Mouse (Mus musculus): ENCODE data around the gene Dennd5b. TPM values are rescaled to one million over a fixed set of nuclear protein-coding genes. Genes with fewer than 3 reads are reported as not detected.

Gene Dennd5b
- polyA plus RNA-seq, 1 experiment from 2014 or later = 11.3 TPM

DNA sequence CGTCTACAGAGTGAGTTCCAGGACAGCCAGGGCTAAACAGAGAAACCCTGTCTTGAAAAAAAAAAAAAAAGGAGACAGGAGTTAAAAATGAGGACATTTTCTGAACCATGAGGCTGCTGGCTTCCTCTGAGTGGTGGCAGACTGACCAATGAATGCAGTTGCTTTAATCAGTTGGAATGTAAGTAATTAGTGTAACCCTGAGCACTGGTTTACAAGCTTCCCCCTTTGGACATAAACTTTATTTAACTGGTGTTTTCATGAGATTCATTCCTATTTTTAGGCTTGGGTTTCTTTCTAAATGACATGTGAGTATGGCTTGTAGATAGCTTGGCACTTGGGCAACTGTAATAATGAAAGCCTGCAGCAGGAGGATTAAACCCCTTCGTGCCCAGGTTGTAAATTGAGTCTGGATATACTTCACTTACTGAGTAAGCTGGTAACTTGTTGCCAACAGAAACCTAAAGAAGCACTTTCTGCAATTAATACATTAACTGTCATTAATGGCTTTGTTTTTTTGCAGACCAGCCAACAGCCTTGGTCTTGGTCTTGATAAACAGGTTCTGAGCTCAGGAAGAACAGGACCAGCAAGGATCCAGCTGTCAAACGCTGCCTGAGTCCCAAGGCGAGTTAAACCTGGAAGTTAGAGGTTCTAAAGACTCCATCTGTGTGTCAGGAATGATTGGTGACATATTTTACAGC lies 141.8 kb downstream of the Dennd5b start:
- H3K27me3 ChIP-seq (ENCODE audit: control insufficient read depth, insufficient read depth, low read length) = no peaks in the 10 kb centered on the region
- no peak for ATAC-seq (ENCODE audit: insufficient number of reproducible peaks, insufficient read depth, low FRiP score, low read depth)
- H3K36me3 ChIP-seq (ENCODE audit: control insufficient read depth, insufficient read depth, low read length) = no peaks in the 10 kb centered on the region
- no peak overlapping the region for H3K4me3 ChIP-seq (ENCODE audit: control insufficient read depth in 1 of 2, insufficient read depth in 1 of 2, low read depth in 1 of 2, low read length in 2 of 2)
- WGBS = 46% methylated on average over 4 of the region's 4 CpGs
- H3K27ac ChIP-seq (replicated peaks in 1 of 2; ENCODE audit: control insufficient read depth in 1 of 2, insufficient read depth in 1 of 2, low read depth in 2 of 2, low read length in 2 of 2) = no peak overlapping the region
- no peaks in the 10 kb centered on the region for H3K9me3 ChIP-seq (ENCODE audit: control insufficient read depth, low read length)
- no peaks in the 10 kb centered on the region; a peak in 1 of 4 replicates for H3K4me1 ChIP-seq (ENCODE audit: control insufficient read depth in 2 of 2, insufficient read depth in 2 of 2, low read length in 2 of 2)
- H3K4me2 ChIP-seq (ENCODE audit: low read length) = no peak overlapping the region
- H3K9ac ChIP-seq (ENCODE audit: low read length) = no peak overlapping the region

DNA sequence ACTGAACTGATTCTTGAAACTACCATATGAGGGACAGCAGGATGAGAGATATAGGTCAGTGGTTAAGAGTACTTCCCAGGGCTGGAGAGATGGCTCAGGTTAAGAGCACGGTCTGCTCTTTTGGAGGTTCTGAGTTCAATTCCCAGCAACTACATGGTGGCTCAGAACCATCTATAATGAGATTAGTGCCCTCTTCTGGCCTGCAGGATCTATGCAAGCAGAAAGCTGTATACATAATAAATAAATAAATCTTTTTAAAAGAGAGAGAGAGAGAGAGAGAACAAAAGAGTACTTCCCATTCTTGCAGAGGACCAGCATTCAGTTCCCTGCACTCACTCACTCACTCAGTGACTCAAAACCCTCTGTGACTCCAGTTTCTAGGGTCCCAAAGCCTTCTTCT lies 142.8 kb downstream of the Dennd5b start:
- 93% methylated on average over 1 of the region's 1 CpGs for WGBS
- no peak overlapping the region for H3K4me3 ChIP-seq (ENCODE audit: control insufficient read depth in 1 of 2, insufficient read depth in 1 of 2, low read depth in 1 of 2, low read length in 2 of 2)
- H3K4me2 ChIP-seq (ENCODE audit: low read length) = no peak overlapping the region
- H3K9me3 ChIP-seq (ENCODE audit: control insufficient read depth, low read length) = no peaks in the 10 kb centered on the region
- H3K27me3 ChIP-seq (ENCODE audit: control insufficient read depth, insufficient read depth, low read length) = no peaks in the 10 kb centered on the region
- ATAC-seq (ENCODE audit: insufficient number of reproducible peaks, insufficient read depth, low FRiP score, low read depth) = no peak
- H3K9ac ChIP-seq (ENCODE audit: low read length) = no peak overlapping the region
- H3K36me3 ChIP-seq (ENCODE audit: control insufficient read depth, insufficient read depth, low read length) = no peaks in the 10 kb centered on the region
- no peak overlapping the region for H3K27ac ChIP-seq (replicated peaks in 1 of 2; ENCODE audit: control insufficient read depth in 1 of 2, insufficient read depth in 1 of 2, low read depth in 2 of 2, low read length in 2 of 2)
- no peaks in the 10 kb centered on the region; a peak in 1 of 4 replicates for H3K4me1 ChIP-seq (ENCODE audit: control insufficient read depth in 2 of 2, insufficient read depth in 2 of 2, low read length in 2 of 2)

DNA sequence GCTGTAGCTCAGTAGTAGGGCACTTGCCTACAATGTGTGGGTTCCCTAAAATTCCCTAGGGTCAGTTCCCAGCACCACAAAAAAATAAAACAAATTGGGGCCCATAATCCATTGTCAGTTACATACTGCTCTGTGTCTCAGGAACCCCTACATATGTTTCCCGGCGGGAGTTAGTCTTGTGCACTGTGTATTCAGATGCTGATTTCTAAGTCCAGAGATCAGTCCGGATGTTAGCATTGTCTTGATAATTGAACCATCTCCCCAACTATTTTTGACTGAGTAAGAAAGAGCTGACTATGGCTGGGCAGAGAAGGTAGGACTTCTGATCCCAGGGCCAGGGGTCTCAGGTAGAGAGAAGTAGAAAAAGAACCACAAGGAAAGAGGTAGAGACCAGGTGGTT lies 144.4 kb downstream of the Dennd5b start:
- no peak overlapping the region for H3K4me2 ChIP-seq (ENCODE audit: low read length)
- 85% methylated on average over 3 of the region's 3 CpGs for WGBS
- no peaks in the 10 kb centered on the region for H3K36me3 ChIP-seq (ENCODE audit: control insufficient read depth, insufficient read depth, low read length)
- no peaks in the 10 kb centered on the region for H3K27me3 ChIP-seq (ENCODE audit: control insufficient read depth, insufficient read depth, low read length)
- no peaks in the 10 kb centered on the region; a peak in 1 of 4 replicates for H3K4me1 ChIP-seq (ENCODE audit: control insufficient read depth in 2 of 2, insufficient read depth in 2 of 2, low read length in 2 of 2)
- H3K4me3 ChIP-seq (ENCODE audit: control insufficient read depth in 1 of 2, insufficient read depth in 1 of 2, low read depth in 1 of 2, low read length in 2 of 2) = no peak overlapping the region
- H3K9ac ChIP-seq (ENCODE audit: low read length) = no peak overlapping the region
- no peaks in the 10 kb centered on the region for H3K9me3 ChIP-seq (ENCODE audit: control insufficient read depth, low read length)
- H3K27ac ChIP-seq (replicated peaks in 1 of 2; ENCODE audit: control insufficient read depth in 1 of 2, insufficient read depth in 1 of 2, low read depth in 2 of 2, low read length in 2 of 2) = no peak overlapping the region
- ATAC-seq (ENCODE audit: insufficient number of reproducible peaks, insufficient read depth, low FRiP score, low read depth) = no peak

DNA sequence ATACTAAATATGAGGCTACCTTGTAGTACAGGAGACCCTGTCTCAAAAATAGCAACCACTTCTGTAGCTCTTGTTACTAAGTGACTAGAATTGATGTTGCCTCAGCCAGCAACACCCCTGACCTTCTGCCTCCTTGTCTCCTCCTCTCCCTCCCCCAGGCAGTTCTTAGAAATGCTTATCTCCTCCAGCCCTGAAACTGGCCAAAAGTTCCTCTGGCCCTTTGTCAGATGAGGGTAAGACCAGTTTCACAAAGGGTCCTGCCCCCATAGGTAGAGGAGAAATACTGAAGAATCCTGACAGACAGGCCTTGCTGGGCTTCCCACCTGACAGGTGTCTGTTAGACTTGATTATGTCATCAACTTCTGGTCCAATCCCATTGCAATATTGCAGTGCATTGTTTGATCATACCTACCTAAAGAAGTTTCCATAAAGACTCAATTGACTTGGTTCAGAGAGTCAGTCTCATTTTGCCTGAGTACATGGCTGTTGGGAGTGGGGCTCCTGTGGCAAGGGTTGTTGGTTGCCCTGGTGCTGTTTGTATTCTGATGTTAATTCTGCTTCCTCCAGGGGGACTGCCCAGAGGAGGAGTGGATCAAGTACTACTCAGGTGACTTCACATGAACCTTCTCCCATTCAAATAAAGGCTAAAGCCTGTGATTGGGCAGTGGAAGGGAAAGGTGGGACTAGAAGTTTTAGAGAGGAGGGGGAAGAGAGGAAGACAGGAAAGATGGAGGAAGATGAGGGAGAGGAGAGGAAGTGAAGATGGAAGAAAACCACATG lies 145.6 kb downstream of the Dennd5b start:
- Histone ChIP-seq H3K27ac (replicated peaks in 1 of 2; ENCODE audit: control insufficient read depth in 1 of 2, insufficient read depth in 1 of 2, low read depth in 2 of 2, low read length in 2 of 2) (no peak overlapping the region), H3K27me3 (ENCODE audit: control insufficient read depth, insufficient read depth, low read length) (no peaks in the 10 kb centered on the region), H3K4me1 (ENCODE audit: control insufficient read depth in 2 of 2, insufficient read depth in 2 of 2, low read length in 2 of 2) (no peaks in the 10 kb centered on the region; a peak in 1 of 4 replicates), H3K4me3 (ENCODE audit: control insufficient read depth in 1 of 2, insufficient read depth in 1 of 2, low read depth in 1 of 2, low read length in 2 of 2) (no peak overlapping the region), H3K9me3 (ENCODE audit: control insufficient read depth, low read length) (no peaks in the 10 kb centered on the region), H3K9ac (ENCODE audit: low read length) (no peak overlapping the region), H3K36me3 (ENCODE audit: control insufficient read depth, insufficient read depth, low read length) (no peaks in the 10 kb centered on the region), H3K4me2 (ENCODE audit: low read length) (no peak overlapping the region)
- no peak for ATAC-seq (ENCODE audit: insufficient number of reproducible peaks, insufficient read depth, low FRiP score, low read depth)

DNA sequence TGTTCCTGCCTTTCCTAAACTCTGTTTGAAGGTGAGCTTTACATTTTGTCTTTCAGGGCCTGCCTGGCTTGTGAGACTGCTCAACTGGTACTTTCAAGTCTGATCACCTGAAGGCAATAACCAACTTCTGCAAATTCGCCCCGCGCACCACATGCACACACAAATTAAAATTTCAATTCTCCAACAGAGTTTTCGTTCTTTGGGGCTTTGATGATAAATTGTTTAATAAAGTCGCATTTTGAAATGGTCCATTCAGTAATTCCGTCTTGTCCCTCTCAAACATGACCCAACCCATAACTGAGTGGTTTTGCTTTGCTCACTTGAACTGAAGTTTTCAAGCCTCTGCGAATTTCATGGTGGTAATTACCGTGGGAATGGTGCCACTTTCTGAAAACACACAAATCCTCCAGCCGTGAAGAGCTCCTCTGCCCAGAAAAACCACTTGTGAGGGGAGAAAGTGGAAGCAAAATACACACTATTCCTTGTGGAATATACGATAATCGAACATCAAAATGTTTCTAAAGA lies 154.5 kb downstream of the Dennd5b start:
- Histone ChIP-seq H3K27ac (replicated peaks in 1 of 2; ENCODE audit: control insufficient read depth in 1 of 2, insufficient read depth in 1 of 2, low read depth in 2 of 2, low read length in 2 of 2) (peak overlapping the region; percentile 66 to 84), H3K4me2 (ENCODE audit: low read length) (peak overlapping the region; percentile 94), H3K9ac (ENCODE audit: low read length) (peak overlapping the region; percentile 71), H3K36me3 (ENCODE audit: control insufficient read depth, insufficient read depth, low read length) (no peaks in the 10 kb centered on the region), H3K4me1 (ENCODE audit: control insufficient read depth in 2 of 2, insufficient read depth in 2 of 2, low read length in 2 of 2) (peaks cover 2 to 10% of the 10 kb centered on the region in 2 experiments; a peak in 1 of 4 replicates), H3K9me3 (ENCODE audit: control insufficient read depth, low read length) (no peaks in the 10 kb centered on the region), H3K4me3 (ENCODE audit: control insufficient read depth in 1 of 2, insufficient read depth in 1 of 2, low read depth in 1 of 2, low read length in 2 of 2) (peak overlapping the region; percentile 57 to 75), H3K27me3 (ENCODE audit: control insufficient read depth, insufficient read depth, low read length) (no peaks in the 10 kb centered on the region)
- 48% methylated on average over 11 of the region's 11 CpGs for WGBS
- ATAC-seq (ENCODE audit: insufficient number of reproducible peaks, insufficient read depth, low FRiP score, low read depth) = 0 out of 2 replicates have a peak, but pooled peaks have one; percentile 2

DNA sequence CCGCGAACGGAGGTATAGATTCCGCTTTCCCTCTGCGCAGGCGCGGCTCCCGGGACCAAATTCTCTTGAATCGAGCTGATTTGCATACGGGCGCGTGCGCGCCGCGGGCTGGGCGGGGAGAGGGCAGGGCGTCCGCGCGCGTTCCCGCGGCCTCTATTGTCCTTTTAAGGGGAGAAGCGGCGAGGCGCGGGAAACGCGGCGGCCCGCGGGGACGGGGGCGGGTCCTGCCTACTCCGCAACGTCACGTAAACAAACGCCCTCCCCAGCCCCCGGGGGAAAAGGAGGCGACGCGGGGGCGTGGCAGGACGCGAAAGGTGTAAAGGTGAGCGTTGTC lies 155.1 kb downstream of the Dennd5b start, which contains the start of gene Sinhcaf:
Gene Sinhcaf, minus strand, starts transcription at position 59 of the 334 bp plus-strand sequence.
- Histone ChIP-seq H3K9me3 (ENCODE audit: control insufficient read depth, low read length) (no peaks in the 10 kb centered on the region), H3K27me3 (ENCODE audit: control insufficient read depth, insufficient read depth, low read length) (no peaks in the 10 kb centered on the region), H3K36me3 (ENCODE audit: control insufficient read depth, insufficient read depth, low read length) (0 out of 2 replicates have a peak, but pooled peaks cover 5% of the 10 kb centered on the region), H3K4me2 (ENCODE audit: low read length) (peak within 1 kb of the TSS; percentile 94), H3K4me1 (ENCODE audit: control insufficient read depth in 2 of 2, insufficient read depth in 2 of 2, low read length in 2 of 2) (peaks cover 2 to 13% of the 10 kb centered on the region in 2 experiments; a peak in 2 of 4 replicates), H3K4me3 (ENCODE audit: control insufficient read depth in 1 of 2, insufficient read depth in 1 of 2, low read depth in 1 of 2, low read length in 2 of 2) (peak within 1 kb of the TSS; percentile 57 to 75), H3K27ac (replicated peaks in 1 of 2; ENCODE audit: control insufficient read depth in 1 of 2, insufficient read depth in 1 of 2, low read depth in 2 of 2, low read length in 2 of 2) (peak within 1 kb of the TSS; percentile 86 to 93), H3K9ac (ENCODE audit: low read length) (peak within 1 kb of the TSS; percentile 96)
- WGBS = under 1% methylated on average over 44 of the region's 47 CpGs
- peak; percentile 83 for ATAC-seq (ENCODE audit: insufficient number of reproducible peaks, insufficient read depth, low FRiP score, low read depth)

DNA sequence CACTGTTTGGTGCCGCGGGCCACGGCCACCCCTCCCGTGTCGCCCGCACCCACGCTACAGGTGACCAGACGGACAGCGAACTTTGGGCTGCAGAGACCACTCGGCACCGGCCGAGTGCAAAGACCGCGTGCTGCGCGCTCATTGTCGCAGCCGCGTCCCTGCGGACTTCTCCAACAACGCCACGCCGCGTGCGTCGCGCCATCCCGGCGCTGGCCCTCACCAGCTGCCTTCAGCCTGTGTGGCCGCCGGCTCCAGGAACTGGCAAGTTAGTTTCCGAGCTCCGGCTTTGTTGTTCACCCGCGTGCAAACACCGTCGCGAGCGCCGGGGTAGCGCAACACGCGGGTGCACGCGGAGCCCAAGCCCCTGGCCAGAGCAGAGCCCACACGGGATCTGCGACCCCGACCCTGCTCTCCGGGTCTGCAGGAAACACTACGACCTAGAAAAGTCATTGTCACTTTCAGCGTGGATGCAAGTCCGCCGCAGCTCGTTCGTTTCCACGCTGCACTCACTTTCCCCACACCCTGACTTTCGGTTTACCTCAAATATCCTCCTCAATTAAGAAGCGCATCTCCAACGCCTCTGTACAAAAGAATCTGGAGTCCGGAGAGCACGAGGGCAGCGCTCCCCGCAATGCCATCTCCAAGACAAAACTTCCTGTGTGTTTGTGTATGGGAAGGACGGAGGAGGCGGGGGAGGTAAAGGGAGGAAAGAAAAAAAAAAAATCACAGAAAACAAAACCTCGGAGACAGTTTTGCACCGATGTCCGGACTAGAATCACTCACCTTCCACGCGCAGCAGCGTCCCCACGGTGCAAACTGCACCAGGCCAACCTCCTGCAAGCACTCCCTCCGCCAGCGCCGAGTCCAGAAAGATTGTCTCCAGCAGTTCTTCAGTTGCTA lies 155.7 kb downstream of the Dennd5b start:
- peak overlapping the region; percentile 57 to 75 for H3K4me3 ChIP-seq (ENCODE audit: control insufficient read depth in 1 of 2, insufficient read depth in 1 of 2, low read depth in 1 of 2, low read length in 2 of 2)
- H3K4me1 ChIP-seq (ENCODE audit: control insufficient read depth in 2 of 2, insufficient read depth in 2 of 2, low read length in 2 of 2) = peaks cover 2 to 13% of the 10 kb centered on the region in 2 experiments; a peak in 2 of 4 replicates
- peak overlapping the region; percentile 96 for H3K9ac ChIP-seq (ENCODE audit: low read length)
- H3K27ac ChIP-seq (replicated peaks in 1 of 2; ENCODE audit: control insufficient read depth in 1 of 2, insufficient read depth in 1 of 2, low read depth in 2 of 2, low read length in 2 of 2) = peak overlapping the region; percentile 86 to 93
- WGBS = under 1% methylated on average over 75 of the region's 75 CpGs
- peak overlapping the region; percentile 94 for H3K4me2 ChIP-seq (ENCODE audit: low read length)
- ATAC-seq (ENCODE audit: insufficient number of reproducible peaks, insufficient read depth, low FRiP score, low read depth) = peak; percentile 18
- H3K27me3 ChIP-seq (ENCODE audit: control insufficient read depth, insufficient read depth, low read length) = no peaks in the 10 kb centered on the region
- 0 out of 2 replicates have a peak, but pooled peaks cover 6% of the 10 kb centered on the region for H3K36me3 ChIP-seq (ENCODE audit: control insufficient read depth, insufficient read depth, low read length)
- no peaks in the 10 kb centered on the region for H3K9me3 ChIP-seq (ENCODE audit: control insufficient read depth, low read length)
